Mouse (Mus musculus): ENCODE data around the gene Dcaf17.

Dcaf17 gene

DNA sequence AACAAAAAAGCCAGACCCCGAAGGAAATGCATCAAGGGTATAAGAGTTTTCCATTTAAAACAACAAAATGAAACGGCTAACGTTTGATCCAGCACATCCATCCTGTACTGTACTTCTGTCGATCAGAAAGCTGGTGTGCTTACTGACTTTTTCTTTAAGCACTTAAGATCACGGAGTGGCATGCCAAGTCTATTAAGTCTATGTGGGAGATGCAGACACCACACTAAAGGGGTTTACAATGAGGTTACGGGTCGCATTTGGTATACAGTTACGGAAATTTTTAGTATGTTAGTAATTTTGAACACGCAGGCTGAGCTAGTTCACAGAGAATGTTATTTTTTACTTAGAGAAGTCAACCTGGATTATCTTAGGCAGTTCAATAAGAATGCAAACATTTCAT lies 412 bp upstream of the Dcaf17 start:
- DNase-seq (ENCODE audit: low spot score in 2 of 2), result no peak

GRCm38 (mm10) chr2:71056115-71056835 lies 1.1 kb downstream of the Dcaf17 start:
- no peak for DNase-seq (ENCODE audit: low spot score in 2 of 2)

GRCm38 (mm10) chr2:71071601-71072000 lies 16.5 kb downstream of the Dcaf17 start:
- DNase-seq (ENCODE audit: low spot score in 2 of 2), result no peak

DNA sequence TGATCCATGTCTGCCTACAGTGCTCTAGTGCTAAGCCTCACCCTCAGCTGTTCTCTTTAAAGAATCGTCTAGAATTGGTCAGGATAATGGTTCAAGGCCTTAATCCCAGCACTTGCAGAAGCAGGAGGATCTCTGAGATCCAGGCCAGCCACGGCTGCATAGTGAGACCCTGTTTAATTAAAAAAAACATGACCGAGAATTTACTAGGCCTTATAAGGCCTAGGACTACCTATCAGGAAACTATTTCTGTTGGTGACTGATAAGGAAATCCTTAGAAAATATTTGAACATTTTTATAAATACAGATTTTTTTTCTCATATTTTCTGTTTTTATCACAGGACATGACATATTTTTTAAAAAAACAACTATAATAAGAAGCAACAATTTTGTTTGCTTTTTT lies 18.2 kb downstream of the Dcaf17 start:
- DNase-seq (ENCODE audit: low spot score in 2 of 2), result no peak

DNA sequence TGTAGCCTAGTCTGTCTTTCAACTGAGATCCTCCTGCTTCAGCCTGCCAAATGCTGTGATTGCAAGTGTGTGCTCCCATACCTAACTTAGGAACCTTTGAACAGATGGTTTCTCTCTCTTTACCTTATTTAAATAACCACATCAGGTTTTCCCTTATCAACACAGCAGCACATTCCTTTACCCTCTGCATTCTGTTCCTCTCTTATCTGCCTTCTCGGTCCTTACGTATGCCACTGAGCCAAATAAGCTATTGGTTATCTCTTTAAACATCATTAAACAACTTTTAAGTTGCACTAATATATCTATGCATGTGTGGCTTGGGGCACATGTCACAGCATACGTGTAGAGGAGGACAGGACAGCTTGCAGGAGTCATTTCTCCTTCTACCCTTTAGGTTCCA lies 18.7 kb downstream of the Dcaf17 start:
- no peak for DNase-seq (ENCODE audit: low spot score in 2 of 2)

- DNase-seq (ENCODE audit: low spot score in 2 of 2), result no peak
Observed at GRCm38 (mm10) chr2:71082416-71082815, 27.3 kb downstream of the Dcaf17 start.

GRCm38 (mm10) chr2:71083454-71084193 lies 28.5 kb downstream of the Dcaf17 start:
- DNase-seq (ENCODE audit: low spot score in 2 of 2), result no peak

GRCm38 (mm10) chr2:71089766-71090165 lies 34.6 kb downstream of the Dcaf17 start:
- DNase-seq (ENCODE audit: low spot score in 2 of 2), result no peak

GRCm38 (mm10) chr2:71090660-71091445 lies 35.7 kb downstream of the Dcaf17 start:
- DNase-seq (ENCODE audit: low spot score in 2 of 2), result no peak

- DNase-seq (ENCODE audit: low spot score in 2 of 2), result no peak
Observed at GRCm38 (mm10) chr2:71096170-71096569, 41.0 kb downstream of the Dcaf17 start.

GRCm38 (mm10) chr2:71102621-71103291 lies 47.6 kb downstream of the Dcaf17 start:
- no peak for DNase-seq (ENCODE audit: low spot score in 2 of 2)

- DNase-seq (ENCODE audit: low spot score in 2 of 2), result no peak
Observed at GRCm38 (mm10) chr2:71103292-71103680, 48.2 kb downstream of the Dcaf17 start.

DNA sequence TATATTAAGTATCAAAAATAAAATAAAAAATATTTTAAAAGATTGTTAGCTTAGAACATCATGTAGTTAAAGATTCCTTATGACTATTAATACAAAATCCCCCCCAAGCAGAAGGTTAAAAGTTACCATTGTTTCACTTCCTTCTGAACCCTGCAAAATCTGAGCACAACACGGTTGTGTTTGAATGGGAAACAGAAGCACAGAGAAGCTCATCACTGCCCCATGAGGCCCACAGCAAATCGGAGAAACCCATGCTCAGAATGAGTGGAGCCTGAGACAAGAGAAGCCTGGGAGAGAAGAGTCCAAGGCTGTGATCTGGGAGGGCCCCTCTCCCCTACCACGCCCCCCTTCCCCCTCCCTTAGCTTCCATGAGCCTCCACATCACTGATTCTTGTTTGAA lies 49.6 kb downstream of the Dcaf17 start:
- DNase-seq (ENCODE audit: low spot score in 2 of 2), result no peak

- no peak for DNase-seq (ENCODE audit: low spot score in 2 of 2)
Observed at GRCm38 (mm10) chr2:71105469-71106215, 50.5 kb downstream of the Dcaf17 start.

- no peak for DNase-seq (ENCODE audit: low spot score in 2 of 2)
Observed at GRCm38 (mm10) chr2:71107225-71107624, 52.1 kb downstream of the Dcaf17 start.

DNA sequence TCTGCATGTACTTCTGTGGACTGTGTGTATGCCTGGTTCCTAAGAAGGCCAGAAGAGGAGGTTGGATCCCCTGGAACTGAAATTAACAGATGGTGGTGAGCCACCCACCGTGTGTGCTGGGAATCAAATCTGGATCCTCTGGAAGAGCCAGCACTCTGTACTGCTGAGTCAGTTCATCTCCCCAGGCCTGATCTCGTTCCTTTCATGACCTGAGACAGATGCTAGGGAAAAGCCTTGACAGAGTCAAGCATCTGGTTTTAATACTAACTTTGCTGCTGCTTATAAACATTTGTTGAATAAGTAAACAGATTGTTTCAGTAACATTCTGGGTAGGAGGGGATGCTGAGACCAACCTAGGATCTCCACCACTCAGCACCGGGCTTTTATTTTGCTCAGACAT lies 53.4 kb downstream of the Dcaf17 start:
- no peak for DNase-seq (ENCODE audit: low spot score in 2 of 2)

GRCm38 (mm10) chr2:71113489-71114171 lies 58.5 kb downstream of the Dcaf17 start:
- DNase-seq (ENCODE audit: low spot score in 2 of 2), result no peak

GRCm38 (mm10) chr2:71116151-71116550 lies 61.0 kb downstream of the Dcaf17 start:
- DNase-seq (ENCODE audit: low spot score in 2 of 2), result no peak

- DNase-seq (ENCODE audit: low spot score in 2 of 2), result no peak
Observed at GRCm38 (mm10) chr2:71117797-71118708, 62.9 kb downstream of the Dcaf17 start, which contains the start of gene Cybrd1. Gene Cybrd1, plus strand, starts transcription at chr2:71117923.

DNA sequence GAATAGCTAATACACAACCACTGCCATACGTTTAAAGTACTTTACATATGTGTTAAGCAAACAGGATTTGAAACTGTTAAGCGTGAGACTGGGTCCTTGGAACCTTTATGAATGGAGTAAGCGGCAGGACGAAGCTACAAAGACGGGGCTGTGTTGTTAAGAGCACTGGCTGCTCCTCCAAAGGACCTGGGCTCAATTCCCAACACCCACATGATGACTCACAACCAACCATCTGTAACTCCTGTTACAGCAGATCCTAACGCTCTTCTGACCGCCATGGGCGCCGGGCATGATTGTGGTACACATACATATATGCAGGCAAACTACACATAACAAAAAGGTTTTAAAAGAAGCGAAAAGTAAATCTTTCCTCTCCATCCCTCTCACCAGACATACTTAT lies 65.7 kb downstream of the Dcaf17 start:
- no peak for DNase-seq (ENCODE audit: low spot score in 2 of 2)
